Mouse (Mus musculus) liver, adult 2 months (tissue): ENCODE results near the gene Odf2.

ENCODE experiments used
- CTCF ChIP-seq: fragments of 200-500 bp; IDR thresholded peaks from 2 replicates; pipeline ENCODE4 v1.5.1; 2011; ENCODE audit warnings: low read depth, low read length, control low read depth
- POLR2A ChIP-seq: fragments of 200-500 bp; IDR thresholded peaks from 2 replicates; pipeline ENCODE4 v1.6.1; 2011; ENCODE audit warnings: low read length, control low read depth; ENCODE audit not compliant: insufficient read depth; ENCODE audit errors: extremely low read depth

DNA sequence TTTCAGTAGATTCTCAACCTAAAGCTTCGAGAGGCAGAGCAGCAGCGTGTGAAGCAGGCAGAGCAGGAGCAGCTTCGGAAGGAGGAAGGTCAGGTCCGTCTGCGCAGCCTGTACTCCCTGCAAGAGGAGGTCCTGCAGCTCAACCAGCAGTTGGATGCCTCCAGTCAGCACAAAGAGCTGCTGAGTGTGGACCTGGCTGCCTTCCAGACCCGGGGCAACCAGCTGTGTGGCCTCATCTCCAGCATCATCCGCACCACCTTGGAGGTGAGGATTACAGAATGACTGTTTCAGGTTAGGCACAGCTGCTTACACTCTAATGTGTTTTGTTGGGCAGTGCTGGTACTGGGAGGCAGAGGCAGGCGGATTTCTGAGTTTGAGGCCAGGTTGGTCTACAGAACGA, 51.1 kb downstream of the Odf2 start:
- TF ChIP-seq POLR2A (no peak), CTCF (no peak)
